Mouse (Mus musculus) midbrain, postnatal 0 days (tissue): ENCODE data around the gene S100a5. TPM values are rescaled to one million over a fixed set of nuclear protein-coding genes. Genes with fewer than 3 reads are reported as not detected.

ENCODE experiments used
- ATAC-seq: fragments of 200-750 bp; cut with Nextera tagmentation; 2 replicates; pipeline ENCODE4 v1.8.0; 2017; ENCODE audit warnings: moderate number of reproducible peaks, mild to moderate bottlenecking, moderate TSS enrichment, moderate library complexity; ENCODE audit not compliant: low FRiP score
- DNase-seq: peaks from one replicate; pipeline ENCODE4 v3.0.0-alpha.2; 2015; ENCODE audit warnings: low spot score
- H3K27ac ChIP-seq: fragments of 300-500 bp; sonication (generic); 2 replicates; pipeline ENCODE4 v1.5.1; 2014; ENCODE audit warnings: low read depth, mild to moderate bottlenecking, low read length, mixed read lengths
- H3K27me3 ChIP-seq: fragments of 300-500 bp; sonication (generic); 2 replicates; pipeline ENCODE4 v1.6.1; 2014; ENCODE audit warnings: low read length, control low read depth, mixed read lengths; ENCODE audit not compliant: insufficient read depth
- H3K36me3 ChIP-seq: fragments of 300-500 bp; sonication (generic); 2 replicates; pipeline ENCODE4 v1.6.1; 2014; ENCODE audit warnings: low read length, control low read depth, mixed read lengths; ENCODE audit not compliant: insufficient read depth
- H3K4me1 ChIP-seq: fragments of 300-500 bp; sonication (generic); 2 replicates; pipeline ENCODE4 v1.6.1; 2014; ENCODE audit warnings: mild to moderate bottlenecking, control low read depth, antibody characterized with exemption, low read length, mixed read lengths; ENCODE audit not compliant: insufficient read depth
- H3K4me2 ChIP-seq: fragments of 300-500 bp; sonication (generic); 2 replicates; pipeline ENCODE4 v1.6.1; 2014; ENCODE audit warnings: low read depth, mild to moderate bottlenecking, low read length, mixed read lengths; ENCODE audit not compliant: poor library complexity, severe bottlenecking
- H3K4me3 ChIP-seq: fragments of 300-500 bp; sonication (generic); 2 replicates; pipeline ENCODE4 v1.5.1; 2014; ENCODE audit warnings: low read depth, mild to moderate bottlenecking, low read length, moderate library complexity
- H3K9ac ChIP-seq: fragments of 300-500 bp; sonication (generic); replicated peaks from 2 replicates; pipeline ENCODE4 v1.6.1; 2014; ENCODE audit warnings: mild to moderate bottlenecking, low read length, moderate library complexity, mixed read lengths; ENCODE audit not compliant: poor library complexity, severe bottlenecking
- H3K9me3 ChIP-seq: fragments of 300-500 bp; sonication (generic); 2 replicates; pipeline ENCODE4 v1.6.1; 2016; ENCODE audit warnings: low read length, control low read depth
- CTCF ChIP-seq: IDR thresholded peaks from 2 replicates; pipeline ENCODE4 v1.5.1; 2016; ENCODE audit warnings: antibody characterized with exemption, mild to moderate bottlenecking
- WGBS: fragments of 180-500 bp; shearing (Covaris S2); extraction: QIAGEN DNeasy Blood & Tissue Kit; methylation state at CpG from one replicate; pipeline ENCODE4 v1.1.7; 2014; 5-methylcytosine and 5-hydroxymethylcytosine counted together
- polyA plus RNA-seq: library from polyadenylated mRNA; unstranded; fragments of >200 nt; fragmentation: Nextera tagmentation; extraction: Ambion mirVana; gene quantifications from 2 replicates; pipeline ENCODE4 v1.2.1, GENCODE M21; 2015
- total RNA-seq: library from RNA; depleted of rRNA; stranded (reverse); fragments of >200 nt; gene quantifications from 2 replicates; pipeline ENCODE4 v1.2.3, GENCODE M21; 2014

S100a5 gene
- total and polyA plus RNA-seq, 2 experiments from 2014 or later: 0.43 TPM; not detected in 1

DNA sequence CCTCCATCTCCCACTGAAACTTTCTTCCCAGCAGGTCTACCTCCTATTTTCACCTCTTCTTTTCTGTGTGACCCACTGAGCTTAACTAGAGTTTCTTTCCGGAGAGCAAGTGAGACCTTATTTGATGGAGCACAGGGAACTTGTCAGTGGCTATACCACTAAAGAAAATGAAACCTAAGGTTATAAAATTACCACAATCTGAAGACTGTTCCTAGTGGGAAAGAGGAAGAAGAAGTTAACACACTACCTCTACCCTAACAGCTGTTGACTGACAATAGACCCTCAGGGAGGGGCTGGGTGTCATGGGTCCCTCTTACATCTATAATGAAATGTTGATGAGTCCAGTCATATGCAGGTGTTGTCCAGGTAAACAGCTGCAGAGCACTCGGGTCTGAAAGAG lies 23.7 kb downstream of the S100a5 start:
- Histone ChIP-seq H3K36me3 (no peaks in the 10 kb centered on the region), H3K9ac (no peak overlapping the region), H3K4me2 (no peak overlapping the region), H3K27me3 (no peaks in the 10 kb centered on the region), H3K4me1 (no peaks in the 10 kb centered on the region), H3K27ac (no peak overlapping the region), H3K4me3 (no peak overlapping the region), H3K9me3 (no peaks in the 10 kb centered on the region)
- DNase-seq (no peak), ATAC-seq (no peak)
- 76% methylated on average over 2 of the region's 2 CpGs for WGBS
- TF ChIP-seq CTCF: no peak

DNA sequence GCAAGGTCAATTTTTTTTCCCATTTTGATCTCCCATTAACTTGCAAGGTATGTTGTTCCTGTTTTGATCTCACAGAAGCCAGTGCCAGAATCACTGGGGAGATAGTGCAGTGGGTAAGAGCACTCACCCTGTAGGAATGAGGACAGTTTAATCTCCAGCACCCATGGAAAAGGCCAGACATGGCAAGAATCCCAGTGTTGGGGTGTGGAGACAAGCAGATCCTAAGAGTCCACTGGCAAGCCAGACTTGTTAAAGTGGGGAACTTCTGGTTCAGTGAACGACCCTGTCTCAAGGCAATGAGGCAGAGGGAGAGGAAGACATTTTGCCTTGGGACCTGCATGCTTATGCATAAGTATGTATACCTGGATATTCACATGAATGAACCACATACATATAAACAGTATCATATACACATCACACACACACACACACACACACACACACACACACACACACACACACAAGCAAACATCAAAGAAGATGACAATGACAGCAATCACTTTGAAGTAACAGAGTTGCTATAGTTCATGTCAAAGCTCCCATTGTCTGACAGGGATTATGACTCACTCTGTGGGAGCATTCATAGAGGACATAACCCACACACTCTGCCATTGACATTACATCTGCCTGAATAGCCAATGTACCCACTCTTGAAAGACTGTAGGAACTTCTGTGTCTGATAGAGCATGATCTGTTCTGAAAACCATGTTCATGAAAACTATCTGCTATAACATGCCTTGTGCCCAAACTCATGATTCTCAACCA lies 30.4 kb downstream of the S100a5 start:
- no peaks in the 10 kb centered on the region for H3K27me3 ChIP-seq
- H3K4me2 ChIP-seq: no peak overlapping the region
- ATAC-seq (no peak), DNase-seq (no peak)
- H3K36me3 ChIP-seq: no peaks in the 10 kb centered on the region
- WGBS: 53% methylated on average over 1 of the region's 1 CpGs
- no peak for TF ChIP-seq CTCF
- no peak overlapping the region for H3K27ac ChIP-seq
- no peak overlapping the region for H3K9ac ChIP-seq
- no peak overlapping the region for H3K4me3 ChIP-seq
- H3K4me1 ChIP-seq: no peaks in the 10 kb centered on the region
- no peaks in the 10 kb centered on the region for H3K9me3 ChIP-seq

DNA sequence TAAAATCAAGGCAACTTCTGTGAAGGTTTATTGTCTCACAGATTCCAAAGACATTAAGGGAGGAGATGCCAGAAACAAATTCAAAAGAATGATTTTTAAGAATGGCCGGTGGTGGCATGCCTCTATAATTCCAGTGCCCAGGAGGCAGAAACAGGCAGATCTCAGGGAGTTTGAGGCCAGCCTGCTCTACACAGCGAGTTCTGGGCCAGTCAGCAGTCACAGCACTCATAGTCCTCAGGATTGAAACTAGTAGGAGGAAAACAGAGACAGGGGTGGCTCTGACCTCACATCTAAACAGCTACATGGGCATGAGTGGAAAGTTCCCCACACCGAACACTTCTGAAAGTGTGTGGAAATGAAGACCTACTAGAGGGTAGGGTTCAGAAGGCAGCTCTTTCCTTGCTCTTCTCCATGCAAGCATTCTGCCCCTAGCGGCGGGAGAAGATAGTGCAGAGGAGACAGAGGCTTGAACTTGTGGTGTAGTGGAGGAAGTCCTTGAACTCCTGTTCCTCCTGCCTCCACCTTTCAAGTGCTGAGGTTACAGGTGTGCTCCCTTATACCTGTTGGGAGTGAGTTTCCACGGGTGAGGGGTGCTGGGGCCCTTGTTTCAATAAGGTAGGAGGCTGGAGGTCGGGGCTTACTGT lies 31.3 kb downstream of the S100a5 start:
- no peak overlapping the region for H3K27ac ChIP-seq
- WGBS: 56% methylated on average over 7 of the region's 7 CpGs
- ATAC-seq: no peak
- H3K9me3 ChIP-seq: no peaks in the 10 kb centered on the region
- H3K27me3 ChIP-seq: no peaks in the 10 kb centered on the region
- no peaks in the 10 kb centered on the region for H3K36me3 ChIP-seq
- no peak for DNase-seq
- no peak overlapping the region for H3K4me2 ChIP-seq
- no peak overlapping the region for H3K4me3 ChIP-seq
- H3K4me1 ChIP-seq: no peaks in the 10 kb centered on the region
- no peak overlapping the region for H3K9ac ChIP-seq
- peak; percentile 57 for TF ChIP-seq CTCF

DNA sequence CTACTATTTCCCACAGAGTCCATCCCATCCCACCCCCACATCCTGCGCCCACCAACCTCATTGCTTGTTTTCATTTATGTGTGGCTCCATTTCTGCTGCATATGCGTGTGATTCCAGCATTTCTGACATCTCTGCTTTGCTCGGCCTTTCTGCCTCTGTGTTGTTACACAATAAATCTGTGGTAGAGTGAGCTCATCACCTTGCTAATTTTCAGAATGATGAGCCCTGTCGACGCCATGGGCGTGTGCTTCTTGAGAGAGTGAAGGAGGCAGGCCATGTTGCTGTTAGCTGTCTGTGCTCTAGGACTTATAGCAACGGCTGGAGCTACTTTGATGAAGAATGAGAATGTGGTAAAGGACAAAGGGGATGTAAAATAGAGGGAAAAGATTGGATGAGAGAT lies 32.7 kb downstream of the S100a5 start:
- Histone ChIP-seq H3K27me3 (no peaks in the 10 kb centered on the region), H3K4me1 (no peaks in the 10 kb centered on the region), H3K9ac (no peak overlapping the region), H3K9me3 (no peaks in the 10 kb centered on the region), H3K4me2 (no peak overlapping the region), H3K36me3 (no peaks in the 10 kb centered on the region), H3K27ac (no peak overlapping the region), H3K4me3 (no peak overlapping the region)
- WGBS: 87% methylated on average over 7 of the region's 7 CpGs
- TF ChIP-seq CTCF: no peak
- no peak for DNase-seq
- no peak for ATAC-seq

DNA sequence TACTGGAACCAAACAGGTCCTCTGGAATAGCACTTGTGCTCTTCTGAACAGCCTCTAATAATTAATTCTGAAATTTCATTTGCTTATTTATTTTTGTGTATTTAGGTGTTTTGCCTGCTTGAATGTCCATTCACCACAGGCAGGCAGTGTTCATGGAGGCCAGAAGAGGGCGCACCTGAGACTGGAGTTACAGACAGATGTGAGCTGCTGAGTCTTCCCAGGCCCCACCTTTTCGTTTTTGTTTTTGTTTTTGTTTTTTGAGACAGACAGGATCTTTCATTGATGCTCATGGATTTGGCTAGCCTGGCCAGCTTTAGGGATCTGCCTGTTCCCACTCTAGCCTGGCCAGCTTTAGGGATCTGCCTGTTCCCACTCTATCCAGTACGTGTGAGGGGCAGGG lies 35.9 kb downstream of the S100a5 start:
- DNase-seq (no peak), ATAC-seq (no peak)
- no peaks in the 10 kb centered on the region for H3K27me3 ChIP-seq
- no peaks in the 10 kb centered on the region for H3K9me3 ChIP-seq
- H3K4me2 ChIP-seq: no peak overlapping the region
- 49% methylated on average over 3 of the region's 3 CpGs for WGBS
- no peak overlapping the region for H3K27ac ChIP-seq
- H3K9ac ChIP-seq: no peak overlapping the region
- no peaks in the 10 kb centered on the region for H3K4me1 ChIP-seq
- no peak overlapping the region for H3K4me3 ChIP-seq
- H3K36me3 ChIP-seq: no peaks in the 10 kb centered on the region
- TF ChIP-seq CTCF: peak; percentile 55

DNA sequence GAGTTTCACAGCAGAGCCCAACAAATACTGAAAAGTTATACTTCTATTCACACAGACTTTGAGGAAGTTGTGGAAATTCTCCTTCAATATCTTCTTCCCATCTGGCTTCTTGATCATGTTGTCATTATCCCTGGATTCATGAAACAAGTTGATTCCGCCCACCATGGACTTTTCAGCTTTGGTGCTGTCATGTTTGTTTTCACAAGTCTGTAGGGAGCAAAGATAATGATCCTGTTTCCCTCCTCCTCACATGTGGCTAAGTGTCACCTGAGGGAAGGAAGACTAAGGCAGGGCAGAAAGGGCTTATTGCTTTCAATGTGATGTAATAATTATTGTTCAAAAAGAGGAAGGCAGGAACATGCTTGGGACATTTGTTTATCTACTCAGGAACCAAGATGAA lies 39.0 kb downstream of the S100a5 start:
- Histone ChIP-seq H3K27ac (no peak overlapping the region), H3K4me2 (no peak overlapping the region), H3K9ac (no peak overlapping the region), H3K9me3 (no peaks in the 10 kb centered on the region), H3K27me3 (no peaks in the 10 kb centered on the region), H3K36me3 (no peaks in the 10 kb centered on the region), H3K4me1 (no peaks in the 10 kb centered on the region), H3K4me3 (no peak overlapping the region)
- ATAC-seq (no peak), DNase-seq (no peak)
- no peak for TF ChIP-seq CTCF
- WGBS: 91% methylated on average over 1 of the region's 1 CpGs
